Mouse (Mus musculus): ENCODE data around the gene Terb1.

Gene Terb1

GRCm38 (mm10) chr8:104452177-104452576 lies 57.5 kb downstream of the Terb1 start:
- DNase-seq (ENCODE audit: low read depth, low spot score), result no peak

- DNase-seq (ENCODE audit: low read depth, low spot score), result no peak
These were observed 60.9 kb downstream of the Terb1 start for GRCm38 (mm10) chr8:104448796-104449195.

- no peak for DNase-seq (ENCODE audit: low read depth, low spot score)
These were observed 63.7 kb downstream of the Terb1 start for GRCm38 (mm10) chr8:104446016-104446415.

GRCm38 (mm10) chr8:104445248-104445647 lies 64.5 kb downstream of the Terb1 start:
- DNase-seq (ENCODE audit: low read depth, low spot score), result no peak

GRCm38 (mm10) chr8:104443125-104443679 lies 66.5 kb downstream of the Terb1 start:
- no peak for DNase-seq (ENCODE audit: low read depth, low spot score)

- DNase-seq (ENCODE audit: low read depth, low spot score), result peak; percentile 75
These were observed 67.2 kb downstream of the Terb1 start, which contains the start of gene Dync1li2 for GRCm38 (mm10) chr8:104442299-104443124. Gene Dync1li2, minus strand, starts transcription at chr8:104443047.

GRCm38 (mm10) chr8:104441613-104442012 lies 68.1 kb downstream of the Terb1 start:
- no peak for DNase-seq (ENCODE audit: low read depth, low spot score)

GRCm38 (mm10) chr8:104439461-104439860 lies 70.2 kb downstream of the Terb1 start:
- no peak for DNase-seq (ENCODE audit: low read depth, low spot score)

GRCm38 (mm10) chr8:104437494-104438135 lies 72.1 kb downstream of the Terb1 start:
- no peak for DNase-seq (ENCODE audit: low read depth, low spot score)

- no peak for DNase-seq (ENCODE audit: low read depth, low spot score)
These were observed 73.1 kb downstream of the Terb1 start for GRCm38 (mm10) chr8:104436591-104436990.

GRCm38 (mm10) chr8:104436038-104436437 lies 73.7 kb downstream of the Terb1 start:
- DNase-seq (ENCODE audit: low read depth, low spot score), result peak; percentile 78

- DNase-seq (ENCODE audit: low read depth, low spot score), result no peak
These were observed 74.8 kb downstream of the Terb1 start for GRCm38 (mm10) chr8:104434826-104435354.

GRCm38 (mm10) chr8:104434275-104434674 lies 75.4 kb downstream of the Terb1 start:
- no peak for DNase-seq (ENCODE audit: low read depth, low spot score)

GRCm38 (mm10) chr8:104433191-104433842 lies 76.4 kb downstream of the Terb1 start:
- DNase-seq (ENCODE audit: low read depth, low spot score), result no peak

GRCm38 (mm10) chr8:104432656-104433055 lies 77.1 kb downstream of the Terb1 start:
- no peak for DNase-seq (ENCODE audit: low read depth, low spot score)

- no peak for DNase-seq (ENCODE audit: low read depth, low spot score)
These were observed 79.5 kb downstream of the Terb1 start for GRCm38 (mm10) chr8:104430230-104430629.

- no peak for DNase-seq (ENCODE audit: low read depth, low spot score)
These were observed 82.0 kb downstream of the Terb1 start for GRCm38 (mm10) chr8:104427703-104428102.

GRCm38 (mm10) chr8:104422313-104422712 lies 87.4 kb downstream of the Terb1 start:
- no peak for DNase-seq (ENCODE audit: low read depth, low spot score)

- DNase-seq (ENCODE audit: low read depth, low spot score), result no peak
These were observed 93.7 kb downstream of the Terb1 start for GRCm38 (mm10) chr8:104416022-104416421.

GRCm38 (mm10) chr8:104414204-104414603 lies 95.5 kb downstream of the Terb1 start:
- DNase-seq (ENCODE audit: low read depth, low spot score), result no peak

- no peak for DNase-seq (ENCODE audit: low read depth, low spot score)
These were observed 95.9 kb downstream of the Terb1 start for GRCm38 (mm10) chr8:104413770-104414169.

Measured in brain, embryonic 18.5 days (tissue).